Mouse (Mus musculus) heart, embryonic 13.5 days (tissue): ENCODE measurements around the gene N4bp3. TPM values are rescaled to one million over a fixed set of nuclear protein-coding genes. Genes with fewer than 3 reads are reported as not detected.
A peak's percentile ranks its signal among the peaks of the same experiment; 100 is the strongest.

Experiments used
- ATAC-seq: fragments of 200-750 bp; cut with Nextera tagmentation; 2 replicates; pipeline ENCODE4 v1.8.0; 2017; ENCODE audit warnings: moderate TSS enrichment; ENCODE audit not compliant: insufficient number of reproducible peaks, low FRiP score, low TSS enrichment; ENCODE audit errors: extremely low read depth
- H3K27ac ChIP-seq: fragments of 300-500 bp; sonication (generic); replicated peaks from 2 replicates; pipeline ENCODE4 v1.5.1; 2015; ENCODE audit warnings: moderate library complexity, mild to moderate bottlenecking, inconsistent platforms
- H3K27me3 ChIP-seq: fragments of 300-500 bp; sonication (generic); replicated peaks from 2 replicates; pipeline ENCODE4 v1.6.1; 2015; ENCODE audit warnings: mild to moderate bottlenecking, inconsistent platforms
- H3K36me3 ChIP-seq: fragments of 300-500 bp; sonication (generic); 2 replicates; pipeline ENCODE4 v1.6.1; 2015; ENCODE audit warnings: mild to moderate bottlenecking, inconsistent platforms
- H3K4me1 ChIP-seq: fragments of 300-500 bp; sonication (generic); 2 replicates; pipeline ENCODE4 v1.6.1; 2015; ENCODE audit warnings: inconsistent platforms
- H3K4me2 ChIP-seq: fragments of 300-500 bp; sonication (generic); 2 replicates; pipeline ENCODE4 v1.6.1; 2015; ENCODE audit warnings: inconsistent platforms, mild to moderate bottlenecking, moderate library complexity
- H3K4me3 ChIP-seq: fragments of 300-500 bp; sonication (generic); 2 replicates; pipeline ENCODE4 v1.5.1; 2015; ENCODE audit warnings: moderate library complexity, mild to moderate bottlenecking, inconsistent platforms
- H3K9ac ChIP-seq: fragments of 300-500 bp; sonication (generic); 2 replicates; pipeline ENCODE4 v1.6.1; 2015; ENCODE audit warnings: inconsistent platforms, mild to moderate bottlenecking, moderate library complexity
- H3K9me3 ChIP-seq: fragments of 300-500 bp; sonication (generic); 2 replicates; pipeline ENCODE4 v1.6.1; 2016; ENCODE audit warnings: inconsistent platforms
- WGBS: fragments of 180-500 bp; shearing (Covaris S2); methylation state at CpG from one replicate; pipeline ENCODE4 v1.1.7; 2015; ENCODE audit warnings: mixed read lengths; 5-methylcytosine and 5-hydroxymethylcytosine counted together
- polyA plus RNA-seq: library from polyadenylated mRNA; unstranded; fragments of >200 nt; fragmentation: Nextera tagmentation; extraction: Ambion mirVana; gene quantifications from 2 replicates; pipeline ENCODE4 v1.2.1, GENCODE M21; 2015

The N4bp3 gene
- polyA plus RNA-seq, 1 experiment from 2014 or later, result 14.1 TPM

GRCm38 (mm10) chr11:51650261-51650660, 381 bp downstream of the N4bp3 start:
- H3K36me3 ChIP-seq, result peaks cover 4% of the 10 kb centered on the region
- H3K27me3 ChIP-seq, result peaks cover 21% of the 10 kb centered on the region
- H3K9me3 ChIP-seq, result no peaks in the 10 kb centered on the region
- no peak for ATAC-seq
- peak overlapping the region; percentile 65 for H3K4me3 ChIP-seq
- no peak overlapping the region for H3K27ac ChIP-seq
- H3K4me2 ChIP-seq, result peak overlapping the region; percentile 77
- peak overlapping the region; percentile 84 for H3K9ac ChIP-seq
- H3K4me1 ChIP-seq, result peaks cover 34% of the 10 kb centered on the region
- under 1% methylated on average over 27 of the region's 30 CpGs for WGBS

- WGBS, result 6% methylated on average over 7 of the region's 7 CpGs
- ATAC-seq, result no peak
Observed at GRCm38 (mm10) chr11:51649889-51650199, 798 bp downstream of the N4bp3 start.

GRCm38 (mm10) chr11:51649111-51649888, 1.3 kb downstream of the N4bp3 start:
- H3K9me3 ChIP-seq, result no peaks in the 10 kb centered on the region
- H3K27me3 ChIP-seq, result peaks cover 30% of the 10 kb centered on the region
- peaks cover 34% of the 10 kb centered on the region for H3K4me1 ChIP-seq
- peak overlapping the region; percentile 77 for H3K4me2 ChIP-seq
- H3K4me3 ChIP-seq, result peak overlapping the region; percentile 65
- peak overlapping the region; percentile 28; the same call in 1 of the 2 replicates for H3K27ac ChIP-seq
- H3K9ac ChIP-seq, result peak overlapping the region; percentile 84
- peaks cover 13% of the 10 kb centered on the region for H3K36me3 ChIP-seq
- no peak for ATAC-seq
- 30% methylated on average over 11 of the region's 11 CpGs for WGBS

More at GRCm38 (mm10) chr11:51649889-51650199, 798 bp downstream of the N4bp3 start:
- peaks cover 34% of the 10 kb centered on the region for H3K4me1 ChIP-seq
- peak overlapping the region; percentile 20; the same call in 1 of the 2 replicates for H3K27ac ChIP-seq
- peaks cover 24% of the 10 kb centered on the region for H3K27me3 ChIP-seq
- H3K9me3 ChIP-seq, result no peaks in the 10 kb centered on the region
- peak overlapping the region; percentile 84 for H3K9ac ChIP-seq
- H3K36me3 ChIP-seq, result peaks cover 7% of the 10 kb centered on the region
- H3K4me2 ChIP-seq, result peak overlapping the region; percentile 77
- peak overlapping the region; percentile 65 for H3K4me3 ChIP-seq

- Histone ChIP-seq H3K27me3 (peaks cover 32% of the 10 kb centered on the region), H3K9me3 (no peaks in the 10 kb centered on the region), H3K4me1 (peaks cover 38% of the 10 kb centered on the region), H3K9ac (peak overlapping the region; percentile 84), H3K27ac (peak overlapping the region; percentile 12), H3K4me3 (peak overlapping the region; percentile 65), H3K4me2 (peak overlapping the region; percentile 77), H3K36me3 (peaks cover 20% of the 10 kb centered on the region)
- ATAC-seq, result no peak
- 30% methylated on average over 3 of the region's 3 CpGs for WGBS
Observed at GRCm38 (mm10) chr11:51648566-51648965, 2.1 kb downstream of the N4bp3 start.

- Histone ChIP-seq H3K4me2 (peak overlapping the region; percentile 77), H3K9me3 (no peaks in the 10 kb centered on the region), H3K4me1 (peaks cover 46% of the 10 kb centered on the region), H3K4me3 (no peak overlapping the region), H3K27ac (peak overlapping the region; percentile 67), H3K9ac (peak overlapping the region; percentile 39; the same call in 1 of the 2 replicates), H3K36me3 (peaks cover 31% of the 10 kb centered on the region), H3K27me3 (peaks cover 32% of the 10 kb centered on the region)
- no peak for ATAC-seq
- WGBS, result 60% methylated on average over 15 of the region's 15 CpGs
Observed at GRCm38 (mm10) chr11:51646751-51647667, 3.6 kb downstream of the N4bp3 start.

GRCm38 (mm10) chr11:51646245-51646644, 4.4 kb downstream of the N4bp3 start:
- Histone ChIP-seq H3K27ac (peak overlapping the region; percentile 34), H3K27me3 (peaks cover 32% of the 10 kb centered on the region), H3K4me1 (peaks cover 46% of the 10 kb centered on the region), H3K36me3 (peaks cover 31% of the 10 kb centered on the region), H3K9ac (no peak overlapping the region), H3K4me3 (no peak overlapping the region), H3K4me2 (no peak overlapping the region; the same call in 1 of the 2 replicates), H3K9me3 (no peaks in the 10 kb centered on the region)
- ATAC-seq, result no peak
- 73% methylated on average over 7 of the region's 7 CpGs for WGBS

GRCm38 (mm10) chr11:51645293-51645692, 5.3 kb downstream of the N4bp3 start:
- Histone ChIP-seq H3K9ac (peak overlapping the region; percentile 47; the same call in 1 of the 2 replicates), H3K4me3 (no peak overlapping the region), H3K9me3 (no peaks in the 10 kb centered on the region), H3K27me3 (peaks cover 32% of the 10 kb centered on the region), H3K27ac (no peak overlapping the region), H3K4me2 (no peak overlapping the region), H3K4me1 (peaks cover 46% of the 10 kb centered on the region), H3K36me3 (peaks cover 31% of the 10 kb centered on the region)
- no peak for ATAC-seq
- 69% methylated on average over 13 of the region's 13 CpGs for WGBS

- no peak overlapping the region for H3K27ac ChIP-seq
- peak overlapping the region; percentile 40 for H3K4me2 ChIP-seq
- H3K27me3 ChIP-seq, result peaks cover 22% of the 10 kb centered on the region
- 70% methylated on average over 16 of the region's 16 CpGs for WGBS
- H3K4me3 ChIP-seq, result no peak overlapping the region
- peaks cover 35% of the 10 kb centered on the region for H3K4me1 ChIP-seq
- H3K9me3 ChIP-seq, result no peaks in the 10 kb centered on the region
- H3K36me3 ChIP-seq, result peaks cover 31% of the 10 kb centered on the region
- ATAC-seq, result no peak
- no peak overlapping the region for H3K9ac ChIP-seq
Observed at GRCm38 (mm10) chr11:51644217-51644616, 6.4 kb downstream of the N4bp3 start.

- H3K36me3 ChIP-seq, result peaks cover 31% of the 10 kb centered on the region
- peak overlapping the region; percentile 40 for H3K4me2 ChIP-seq
- peaks cover 31% of the 10 kb centered on the region for H3K4me1 ChIP-seq
- H3K27ac ChIP-seq, result no peak overlapping the region
- H3K4me3 ChIP-seq, result no peak overlapping the region; the same call in 1 of the 2 replicates
- H3K9me3 ChIP-seq, result no peaks in the 10 kb centered on the region
- WGBS, result 37% methylated on average over 15 of the region's 15 CpGs
- no peak overlapping the region for H3K9ac ChIP-seq
- H3K27me3 ChIP-seq, result peaks cover 18% of the 10 kb centered on the region; the same call in 1 of the 2 replicates
- no peak for ATAC-seq
Observed at GRCm38 (mm10) chr11:51643761-51644160, 6.9 kb downstream of the N4bp3 start.

GRCm38 (mm10) chr11:51643202-51643601, 7.4 kb downstream of the N4bp3 start:
- H3K36me3 ChIP-seq, result peaks cover 31% of the 10 kb centered on the region
- no peaks in the 10 kb centered on the region for H3K9me3 ChIP-seq
- H3K4me3 ChIP-seq, result no peak overlapping the region
- peaks cover 25% of the 10 kb centered on the region for H3K4me1 ChIP-seq
- 55% methylated on average over 9 of the region's 9 CpGs for WGBS
- peak overlapping the region; percentile 40 for H3K4me2 ChIP-seq
- peaks cover 19% of the 10 kb centered on the region; the same call in 1 of the 2 replicates for H3K27me3 ChIP-seq
- no peak for ATAC-seq
- H3K9ac ChIP-seq, result peak overlapping the region; percentile 14; the same call in 1 of the 2 replicates
- H3K27ac ChIP-seq, result no peak overlapping the region

GRCm38 (mm10) chr11:51640748-51641147, 9.9 kb downstream of the N4bp3 start:
- ATAC-seq, result no peak
- Histone ChIP-seq H3K4me3 (no peak overlapping the region), H3K9ac (no peak overlapping the region), H3K27me3 (peaks cover 21% of the 10 kb centered on the region; the same call in 1 of the 2 replicates), H3K4me1 (peaks cover 31% of the 10 kb centered on the region), H3K4me2 (no peak overlapping the region), H3K36me3 (peaks cover 31% of the 10 kb centered on the region), H3K9me3 (no peaks in the 10 kb centered on the region), H3K27ac (no peak overlapping the region)
- 79% methylated on average over 7 of the region's 7 CpGs for WGBS
